Mouse (Mus musculus) heart, embryonic 13.5 days (tissue): Measurements from ENCODE around the gene Taf4. TPM values are rescaled to one million over a fixed set of nuclear protein-coding genes. Genes with fewer than 3 reads are reported as not detected.

Experiments
- ATAC-seq: fragments of 200-750 bp; cut with Nextera tagmentation; 2 replicates; pipeline ENCODE4 v1.8.0; 2017; ENCODE audit warnings: moderate TSS enrichment; ENCODE audit not compliant: insufficient number of reproducible peaks, low FRiP score, low TSS enrichment; ENCODE audit errors: extremely low read depth
- H3K27ac ChIP-seq: fragments of 300-500 bp; sonication (generic); replicated peaks from 2 replicates; pipeline ENCODE4 v1.5.1; 2015; ENCODE audit warnings: moderate library complexity, mild to moderate bottlenecking, inconsistent platforms
- H3K27me3 ChIP-seq: fragments of 300-500 bp; sonication (generic); replicated peaks from 2 replicates; pipeline ENCODE4 v1.6.1; 2015; ENCODE audit warnings: mild to moderate bottlenecking, inconsistent platforms
- H3K36me3 ChIP-seq: fragments of 300-500 bp; sonication (generic); 2 replicates; pipeline ENCODE4 v1.6.1; 2015; ENCODE audit warnings: mild to moderate bottlenecking, inconsistent platforms
- H3K4me1 ChIP-seq: fragments of 300-500 bp; sonication (generic); 2 replicates; pipeline ENCODE4 v1.6.1; 2015; ENCODE audit warnings: inconsistent platforms
- H3K4me2 ChIP-seq: fragments of 300-500 bp; sonication (generic); 2 replicates; pipeline ENCODE4 v1.6.1; 2015; ENCODE audit warnings: inconsistent platforms, mild to moderate bottlenecking, moderate library complexity
- H3K4me3 ChIP-seq: fragments of 300-500 bp; sonication (generic); 2 replicates; pipeline ENCODE4 v1.5.1; 2015; ENCODE audit warnings: moderate library complexity, mild to moderate bottlenecking, inconsistent platforms
- H3K9ac ChIP-seq: fragments of 300-500 bp; sonication (generic); 2 replicates; pipeline ENCODE4 v1.6.1; 2015; ENCODE audit warnings: inconsistent platforms, mild to moderate bottlenecking, moderate library complexity
- H3K9me3 ChIP-seq: fragments of 300-500 bp; sonication (generic); 2 replicates; pipeline ENCODE4 v1.6.1; 2016; ENCODE audit warnings: inconsistent platforms
- WGBS: fragments of 180-500 bp; shearing (Covaris S2); methylation state at CpG from one replicate; pipeline ENCODE4 v1.1.7; 2015; ENCODE audit warnings: mixed read lengths; 5-methylcytosine and 5-hydroxymethylcytosine counted together
- polyA plus RNA-seq: library from polyadenylated mRNA; unstranded; fragments of >200 nt; fragmentation: Nextera tagmentation; extraction: Ambion mirVana; gene quantifications from 2 replicates; pipeline ENCODE4 v1.2.1, GENCODE M21; 2015

Gene Taf4
- polyA plus RNA-seq, 1 experiment from 2014 or later = 1.7 TPM

DNA sequence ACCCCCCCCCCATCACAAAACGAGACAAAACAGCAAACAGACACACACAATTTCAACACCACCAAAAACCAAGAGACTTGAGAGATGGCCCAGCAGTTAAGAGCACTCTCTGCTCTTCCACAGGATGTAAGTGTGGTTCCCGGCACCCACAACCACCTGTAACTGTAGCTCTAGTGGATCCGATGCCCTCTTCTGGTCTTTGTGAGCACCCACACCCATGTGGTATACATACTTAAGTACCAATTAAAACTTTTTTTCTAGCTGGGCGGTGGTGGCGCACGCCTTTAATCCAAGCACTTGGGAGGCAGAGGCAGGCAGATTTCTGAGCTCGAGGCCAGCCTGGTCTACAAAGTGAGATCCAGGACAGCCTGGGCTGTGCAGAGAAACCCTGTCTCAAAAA is 34.2 kb upstream of the Taf4 start:
- peaks cover 17% of the 10 kb centered on the region for H3K27me3 ChIP-seq
- H3K4me1 ChIP-seq = no peaks in the 10 kb centered on the region
- no peak overlapping the region for H3K4me3 ChIP-seq
- H3K27ac ChIP-seq = no peak overlapping the region
- no peak overlapping the region for H3K9ac ChIP-seq
- no peak overlapping the region for H3K4me2 ChIP-seq
- no peaks in the 10 kb centered on the region for H3K36me3 ChIP-seq
- 90% methylated on average over 7 of the region's 7 CpGs for WGBS
- no peak for ATAC-seq
- peaks cover 4% of the 10 kb centered on the region; the same call in 1 of the 2 replicates for H3K9me3 ChIP-seq

DNA sequence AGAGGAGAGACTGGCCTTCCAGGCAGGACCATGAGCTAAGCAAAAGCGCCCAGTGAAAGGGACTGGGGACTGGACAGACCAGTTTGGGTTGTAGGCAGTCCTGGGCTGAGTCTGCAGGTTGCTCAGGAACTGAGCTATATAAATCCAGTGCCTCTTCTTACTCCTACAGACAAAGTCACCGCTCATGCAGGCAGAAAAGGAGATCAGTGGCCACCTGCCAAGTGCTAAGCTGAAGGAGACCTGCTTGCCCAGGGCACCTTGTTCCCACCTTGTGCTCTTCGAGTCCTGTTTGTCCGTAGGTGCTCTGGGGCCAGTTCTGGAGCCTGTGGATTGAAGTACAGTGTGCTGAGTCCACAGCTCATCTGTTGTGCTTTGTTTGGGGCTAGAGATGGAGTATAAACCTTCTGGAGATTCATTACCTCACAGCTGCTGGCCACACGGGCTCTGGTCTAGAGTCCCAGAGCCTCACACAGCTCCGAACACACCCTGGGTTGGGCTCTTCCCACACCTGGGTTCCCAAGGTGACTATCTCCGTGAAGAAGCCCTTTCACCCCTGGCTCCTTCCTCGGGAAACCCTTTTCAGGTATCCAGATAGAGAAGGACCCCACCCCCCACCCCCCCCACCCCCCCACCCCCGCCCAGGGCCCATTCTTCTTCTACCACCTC is 30.0 kb upstream of the Taf4 start:
- Histone ChIP-seq H3K27ac (no peak overlapping the region), H3K4me3 (no peak overlapping the region), H3K4me2 (no peak overlapping the region), H3K9ac (no peak overlapping the region), H3K9me3 (peaks cover 4% of the 10 kb centered on the region; the same call in 1 of the 2 replicates), H3K27me3 (peaks cover 25% of the 10 kb centered on the region), H3K4me1 (no peaks in the 10 kb centered on the region), H3K36me3 (no peaks in the 10 kb centered on the region)
- ATAC-seq = no peak
- WGBS = 33% methylated on average over 9 of the region's 9 CpGs

DNA sequence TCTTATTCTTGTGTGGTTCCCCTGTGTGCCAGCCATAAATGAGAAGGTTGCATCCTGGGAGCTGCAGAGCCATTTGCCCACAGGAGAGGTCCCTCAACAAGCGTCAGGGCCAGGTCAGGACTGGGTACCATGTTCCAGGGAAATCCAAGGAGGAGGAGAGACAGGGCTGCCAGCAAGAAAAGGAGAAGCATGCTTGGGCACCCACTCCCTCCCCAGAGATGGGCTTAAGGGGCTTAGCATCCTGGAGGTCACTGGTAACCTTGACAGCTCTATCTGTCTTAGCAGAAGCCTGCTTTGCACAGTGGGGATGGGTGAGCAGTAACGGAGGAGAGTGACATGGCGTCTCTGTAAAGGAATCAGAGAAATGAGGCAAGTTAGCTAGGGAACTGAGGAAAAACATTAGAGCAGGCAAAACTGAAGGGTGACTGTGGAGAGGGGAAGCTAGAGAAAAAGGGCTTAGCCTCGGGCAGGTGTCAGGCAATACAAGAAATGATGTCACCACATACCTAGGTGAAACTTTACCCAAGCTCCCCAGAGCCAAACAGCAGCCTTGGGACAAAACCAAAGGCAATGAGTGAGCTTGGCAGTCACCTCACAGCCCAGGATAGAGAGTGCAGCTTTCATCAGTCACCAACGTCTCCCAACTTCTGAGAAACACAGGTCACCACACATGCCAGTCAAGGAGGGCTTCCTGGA is 29.4 kb upstream of the Taf4 start:
- no peak for ATAC-seq
- Histone ChIP-seq H3K4me2 (no peak overlapping the region), H3K4me3 (no peak overlapping the region), H3K36me3 (no peaks in the 10 kb centered on the region), H3K27me3 (peaks cover 25% of the 10 kb centered on the region), H3K27ac (no peak overlapping the region), H3K9me3 (peaks cover 4% of the 10 kb centered on the region; the same call in 1 of the 2 replicates), H3K9ac (no peak overlapping the region), H3K4me1 (no peaks in the 10 kb centered on the region)
- WGBS = 43% methylated on average over 5 of the region's 5 CpGs

DNA sequence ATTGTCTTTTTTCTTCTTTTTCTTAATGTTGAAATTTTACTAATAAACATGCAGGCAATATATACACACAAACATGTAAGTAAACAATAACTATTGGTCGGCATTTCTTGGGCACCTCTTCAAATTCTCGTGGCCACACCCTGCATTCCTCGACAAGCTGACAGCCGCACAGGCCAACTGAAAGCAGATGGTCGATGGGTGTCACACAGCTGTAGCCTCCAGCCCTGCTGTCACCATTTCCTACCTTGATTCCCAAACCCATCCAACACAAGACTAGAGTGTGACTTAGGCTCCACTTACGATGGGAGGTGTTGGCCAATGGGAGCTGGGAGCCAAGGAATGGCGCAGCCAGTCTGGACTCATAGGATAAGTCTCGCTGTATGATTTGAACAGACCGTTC is 25.2 kb upstream of the Taf4 start:
- peaks cover 14% of the 10 kb centered on the region for H3K27me3 ChIP-seq
- H3K9ac ChIP-seq = no peak overlapping the region
- no peak for ATAC-seq
- no peak overlapping the region for H3K4me2 ChIP-seq
- no peaks in the 10 kb centered on the region for H3K36me3 ChIP-seq
- no peaks in the 10 kb centered on the region for H3K4me1 ChIP-seq
- no peak overlapping the region for H3K4me3 ChIP-seq
- no peak overlapping the region for H3K27ac ChIP-seq
- 83% methylated on average over 9 of the region's 9 CpGs for WGBS
- no peaks in the 10 kb centered on the region for H3K9me3 ChIP-seq

DNA sequence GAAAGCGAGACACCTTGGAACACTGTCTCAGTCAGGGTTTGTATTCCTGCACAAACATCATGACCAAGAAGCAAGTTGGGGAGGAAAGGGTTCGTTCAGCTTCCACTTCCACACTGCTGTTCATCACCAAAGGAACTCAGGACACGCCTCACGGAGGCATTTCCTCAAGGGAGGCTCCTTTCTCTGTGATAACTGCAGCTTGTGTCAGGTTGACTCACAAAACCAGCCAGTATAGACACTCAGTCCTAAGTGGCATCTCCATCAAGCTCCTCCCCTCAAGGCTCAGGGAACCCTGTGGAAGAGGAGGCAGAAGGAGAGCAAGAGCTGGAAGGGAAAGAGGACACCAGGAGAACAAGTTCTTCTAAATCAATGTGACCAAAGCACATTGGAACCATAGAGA is 22.0 kb upstream of the Taf4 start:
- Histone ChIP-seq H3K27ac (no peak overlapping the region), H3K4me1 (no peaks in the 10 kb centered on the region), H3K4me2 (no peak overlapping the region), H3K4me3 (no peak overlapping the region), H3K36me3 (no peaks in the 10 kb centered on the region), H3K9me3 (no peaks in the 10 kb centered on the region), H3K9ac (no peak overlapping the region), H3K27me3 (no peaks in the 10 kb centered on the region)
- no peak for ATAC-seq
- WGBS = 64% methylated on average over 4 of the region's 4 CpGs

DNA sequence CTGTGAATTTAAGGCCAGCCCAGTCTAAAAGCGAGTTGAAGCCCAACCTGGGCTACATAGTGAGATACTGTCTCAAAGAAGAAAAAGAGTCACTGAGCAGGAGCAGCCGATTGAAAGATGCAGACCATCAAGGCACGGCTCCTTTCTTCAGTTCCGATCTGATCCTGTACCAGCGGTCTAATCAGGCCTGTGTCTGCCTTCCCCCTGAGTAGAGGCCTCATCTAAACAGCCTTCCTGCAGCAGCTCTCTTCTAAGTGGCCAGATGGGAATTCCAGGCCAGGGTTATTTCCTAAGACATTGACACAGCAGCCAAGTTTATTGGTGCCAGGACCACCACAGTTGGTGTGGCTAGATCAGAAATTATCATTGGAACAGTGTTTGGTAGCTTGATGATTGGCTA is 16.6 kb upstream of the Taf4 start:
- no peak overlapping the region for H3K9ac ChIP-seq
- no peak overlapping the region for H3K27ac ChIP-seq
- ATAC-seq = no peak
- H3K4me1 ChIP-seq = peaks cover 5% of the 10 kb centered on the region
- no peaks in the 10 kb centered on the region for H3K9me3 ChIP-seq
- no peaks in the 10 kb centered on the region for H3K27me3 ChIP-seq
- 84% methylated on average over 5 of the region's 5 CpGs for WGBS
- no peak overlapping the region for H3K4me3 ChIP-seq
- no peak overlapping the region for H3K4me2 ChIP-seq
- H3K36me3 ChIP-seq = no peaks in the 10 kb centered on the region

DNA sequence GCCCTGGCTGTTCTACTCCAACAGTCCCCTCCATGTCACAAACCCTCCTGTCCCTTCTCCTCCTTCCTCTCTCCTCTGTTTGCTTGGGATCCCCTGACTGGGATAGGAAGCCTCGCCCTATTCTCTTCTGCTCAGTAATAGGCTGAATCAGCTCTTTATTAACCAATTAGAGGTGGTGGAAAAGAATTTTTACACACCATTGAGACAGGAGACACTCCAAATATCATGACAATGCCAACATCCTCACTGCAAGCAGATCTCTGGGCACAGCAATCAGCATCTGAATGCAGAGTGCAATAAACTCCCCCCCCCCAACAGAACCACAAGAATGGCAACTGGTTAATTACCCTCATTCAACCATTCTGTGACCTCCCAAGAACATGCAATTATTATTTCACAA is 12.7 kb upstream of the Taf4 start:
- Histone ChIP-seq H3K4me2 (no peak overlapping the region), H3K9ac (no peak overlapping the region), H3K4me3 (no peak overlapping the region), H3K27me3 (peaks cover 8% of the 10 kb centered on the region; the same call in 1 of the 2 replicates), H3K27ac (no peak overlapping the region), H3K9me3 (no peaks in the 10 kb centered on the region), H3K36me3 (no peaks in the 10 kb centered on the region), H3K4me1 (peaks cover 31% of the 10 kb centered on the region)
- no peak for ATAC-seq
- WGBS = 80% methylated on average over 1 of the region's 1 CpGs

DNA sequence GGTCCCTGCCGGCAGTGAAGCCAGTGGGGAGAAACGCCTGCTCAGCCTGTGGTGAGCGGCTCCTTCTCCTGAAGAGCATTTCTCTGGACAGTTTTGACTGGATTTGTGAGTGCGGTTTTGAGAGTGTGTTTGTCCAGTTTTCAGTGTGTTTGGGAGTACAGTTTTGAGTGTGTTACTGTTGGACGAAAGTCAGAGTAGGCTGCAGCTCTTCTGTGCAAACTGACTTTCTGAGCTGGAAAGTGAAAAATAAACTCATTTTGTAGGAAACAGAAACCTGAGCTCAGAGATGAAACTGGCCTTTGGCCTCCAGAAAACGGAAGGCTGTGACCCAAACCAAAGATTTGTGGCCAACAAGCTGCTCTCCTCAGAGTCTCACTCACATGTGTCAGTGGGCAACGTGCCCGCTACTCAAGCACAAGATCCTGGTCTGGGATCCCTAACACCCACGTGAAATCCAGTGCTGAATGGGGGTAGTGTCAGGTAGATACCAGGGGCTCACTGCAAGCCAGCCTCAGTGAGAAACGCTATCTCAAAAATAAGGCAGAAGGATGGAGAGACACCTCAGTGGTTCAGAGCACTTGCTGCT is 10.1 kb upstream of the Taf4 start:
- ATAC-seq = no peak
- Histone ChIP-seq H3K4me2 (no peak overlapping the region), H3K27ac (no peak overlapping the region), H3K4me3 (no peak overlapping the region), H3K9me3 (no peaks in the 10 kb centered on the region), H3K4me1 (peaks cover 38% of the 10 kb centered on the region), H3K27me3 (peaks cover 8% of the 10 kb centered on the region; the same call in 1 of the 2 replicates), H3K36me3 (no peaks in the 10 kb centered on the region), H3K9ac (no peak overlapping the region)
- WGBS = 65% methylated on average over 10 of the region's 10 CpGs

DNA sequence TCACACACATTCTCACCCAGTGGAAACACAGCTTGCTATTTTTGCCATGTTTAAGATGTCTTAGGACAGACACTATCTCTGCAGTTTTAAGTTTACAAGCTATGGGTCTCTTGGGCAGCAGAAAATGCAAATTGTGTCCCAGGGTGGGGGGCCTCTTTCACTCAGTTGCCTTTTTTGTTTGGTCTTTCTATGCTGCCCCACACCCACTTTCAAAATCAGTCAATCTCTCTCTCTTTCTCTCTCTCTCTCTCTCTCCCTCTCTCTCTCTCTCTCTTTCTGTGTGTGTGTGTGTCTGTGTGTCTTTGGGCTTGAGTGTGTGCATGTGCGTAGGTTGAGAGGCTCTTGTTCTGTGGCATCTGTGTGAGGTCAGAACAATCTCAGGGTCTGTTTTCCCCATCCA is 9.2 kb upstream of the Taf4 start:
- H3K9me3 ChIP-seq = no peaks in the 10 kb centered on the region
- no peak overlapping the region for H3K4me3 ChIP-seq
- H3K4me2 ChIP-seq = no peak overlapping the region
- no peak for ATAC-seq
- no peaks in the 10 kb centered on the region for H3K36me3 ChIP-seq
- H3K27ac ChIP-seq = peak overlapping the region; percentile 39; the same call in 1 of the 2 replicates
- H3K4me1 ChIP-seq = peaks cover 39% of the 10 kb centered on the region
- peaks cover 8% of the 10 kb centered on the region; the same call in 1 of the 2 replicates for H3K27me3 ChIP-seq
- WGBS = 81% methylated on average over 1 of the region's 1 CpGs
- H3K9ac ChIP-seq = no peak overlapping the region

DNA sequence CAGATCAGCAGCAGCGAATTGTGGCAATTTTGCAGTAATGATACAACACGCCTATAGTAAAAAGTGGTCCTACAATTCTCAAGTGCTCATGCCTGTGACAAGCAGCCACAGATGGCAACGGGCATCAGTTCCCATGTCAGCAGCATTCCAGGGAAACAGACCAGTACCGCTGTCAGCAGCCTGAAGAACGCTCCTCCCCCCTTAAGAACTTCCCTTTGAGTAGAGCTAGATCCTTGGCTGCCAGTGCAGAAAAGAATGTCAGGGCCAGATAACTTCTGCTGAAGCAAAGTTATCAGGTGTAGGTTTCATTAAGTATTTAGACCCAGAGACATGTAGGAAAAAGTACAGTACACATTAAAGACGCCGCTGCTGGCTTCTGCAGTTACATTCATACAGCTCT is 8.4 kb upstream of the Taf4 start:
- peak; percentile 23; the same call in 1 of the 2 replicates for ATAC-seq
- Histone ChIP-seq H3K27me3 (peaks cover 8% of the 10 kb centered on the region; the same call in 1 of the 2 replicates), H3K4me3 (no peak overlapping the region), H3K4me1 (peaks cover 43% of the 10 kb centered on the region), H3K9me3 (no peaks in the 10 kb centered on the region), H3K4me2 (peak overlapping the region; percentile 34), H3K9ac (no peak overlapping the region), H3K27ac (peak overlapping the region; percentile 39; the same call in 1 of the 2 replicates), H3K36me3 (no peaks in the 10 kb centered on the region)
- WGBS = 14% methylated on average over 7 of the region's 7 CpGs

DNA sequence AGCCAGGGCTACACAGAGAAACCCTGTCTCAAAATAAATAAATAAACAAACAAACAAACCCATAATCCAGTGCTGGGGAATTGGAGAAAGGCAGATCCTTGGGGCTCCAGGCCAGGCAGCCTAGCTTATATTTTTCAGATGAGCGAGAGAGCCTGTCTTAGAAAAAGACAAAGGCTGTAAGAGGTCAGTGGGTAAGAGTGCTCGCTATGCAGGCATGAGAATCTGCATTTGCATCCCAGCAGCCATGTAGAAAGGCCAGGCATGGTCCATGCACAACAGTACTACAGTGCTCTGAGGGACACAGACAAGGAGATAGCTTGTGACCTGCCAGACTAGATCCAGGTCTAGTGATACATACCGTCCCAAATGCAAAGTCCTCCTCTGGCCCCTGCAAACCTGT is 6.3 kb upstream of the Taf4 start:
- no peak for ATAC-seq
- WGBS = 83% methylated on average over 3 of the region's 3 CpGs

More for the DNA sequence above, 6.3 kb upstream of the Taf4 start:
- Histone ChIP-seq H3K27me3 (peaks cover 8% of the 10 kb centered on the region; the same call in 1 of the 2 replicates), H3K9ac (no peak overlapping the region), H3K36me3 (no peaks in the 10 kb centered on the region), H3K4me1 (peaks cover 57% of the 10 kb centered on the region), H3K27ac (no peak overlapping the region), H3K4me2 (no peak overlapping the region), H3K4me3 (no peak overlapping the region), H3K9me3 (no peaks in the 10 kb centered on the region)
